Mouse (Mus musculus): ENCODE measurements around the gene Rpl32.

Rpl32 gene

DNA sequence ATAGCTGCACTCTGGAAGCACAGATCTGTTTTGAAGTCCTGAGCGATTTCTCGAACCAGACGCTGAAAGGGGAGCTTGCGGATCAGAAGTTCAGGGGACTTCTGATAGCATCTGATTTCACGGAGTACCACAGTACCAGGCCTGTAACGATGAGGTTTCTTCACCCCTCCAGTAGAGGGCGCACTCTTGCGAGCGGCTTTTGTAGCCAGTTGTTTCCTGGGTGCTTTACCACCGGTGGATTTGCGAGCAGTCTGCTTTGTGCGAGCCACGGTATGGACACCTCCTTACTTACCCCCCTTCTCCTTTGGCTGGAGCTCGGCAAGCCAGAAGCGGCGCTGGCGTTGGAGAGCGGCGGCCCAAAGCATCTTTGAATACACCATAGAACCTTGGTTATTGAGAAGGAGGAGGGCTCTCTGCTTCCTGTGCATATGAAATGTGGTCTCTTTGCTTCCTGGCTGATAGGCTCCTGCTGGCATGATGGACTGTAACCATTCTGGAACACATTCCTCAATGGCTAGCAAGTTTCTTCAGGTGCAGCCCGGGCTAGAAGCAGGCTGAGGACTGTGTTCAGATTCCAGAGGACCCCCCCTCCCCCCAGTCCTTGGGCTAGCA, 38.4 kb downstream of the Rpl32 start:
- DNase-seq (ENCODE audit: low read depth in 2 of 2, low spot score in 2 of 2), result no peak

DNA sequence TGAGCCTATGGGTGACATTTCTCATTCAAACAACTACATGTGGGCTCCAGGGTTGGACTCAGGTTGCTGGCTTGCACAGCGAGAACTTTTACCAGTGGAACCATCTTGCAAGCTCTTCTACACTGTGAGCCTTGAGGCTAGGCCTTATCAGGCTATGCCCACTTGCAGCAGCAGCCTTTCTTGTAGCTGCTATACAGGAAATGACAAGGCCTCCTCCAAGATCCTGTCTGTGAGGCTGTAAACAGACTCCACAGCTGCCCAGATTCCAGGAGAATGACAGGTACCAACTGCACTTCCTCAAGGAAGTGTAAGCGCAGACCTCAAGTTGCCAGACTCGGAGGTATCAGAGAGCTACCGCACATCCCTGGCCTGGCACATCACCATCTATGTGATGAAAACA, 40.3 kb downstream of the Rpl32 start:
- DNase-seq (ENCODE audit: low read depth in 2 of 2, low spot score in 2 of 2), result no peak

DNA sequence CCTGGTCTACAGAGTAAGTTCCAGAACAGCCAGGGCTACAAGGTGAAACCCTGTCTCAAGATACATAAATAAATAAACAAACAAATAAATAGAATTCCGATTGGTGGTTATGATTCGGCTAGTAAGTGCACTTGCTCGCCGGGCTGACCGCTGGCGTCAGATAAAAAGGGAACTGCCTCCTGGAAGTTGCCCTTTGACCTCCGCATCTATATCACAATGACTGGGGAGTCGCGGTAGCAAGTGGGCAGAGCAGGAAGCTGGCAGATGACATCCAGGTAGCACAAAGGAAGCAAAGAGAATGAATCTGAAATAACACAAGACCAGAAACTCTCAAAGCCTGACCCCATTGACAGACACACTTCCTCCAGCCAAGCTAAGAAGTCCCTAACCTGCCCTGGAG, 41.2 kb downstream of the Rpl32 start:
- no peak for DNase-seq (ENCODE audit: low read depth in 2 of 2, low spot score in 2 of 2)

DNA sequence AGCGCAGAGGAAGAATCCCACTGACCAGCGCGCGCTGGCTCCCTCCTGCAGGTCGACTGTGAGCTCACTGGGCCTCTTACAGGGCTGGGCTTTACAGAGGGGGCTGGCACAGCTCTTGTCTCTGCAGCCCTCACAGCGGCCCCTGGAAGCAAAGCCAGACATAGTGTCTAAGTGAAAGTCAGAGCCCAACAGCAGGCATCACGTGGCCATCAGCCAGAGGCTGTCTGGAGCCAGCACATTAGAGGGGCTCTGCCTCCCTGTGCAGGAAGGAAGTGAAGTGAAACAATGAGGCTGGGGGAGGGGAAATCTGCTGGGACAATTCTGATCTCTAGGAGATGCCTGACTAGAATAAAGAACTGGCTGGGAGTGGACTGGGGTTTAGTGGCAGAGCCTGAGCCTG, 44.4 kb downstream of the Rpl32 start:
- DNase-seq (ENCODE audit: low read depth in 2 of 2, low spot score in 2 of 2), result peak in 1 of 2 experiments; percentile 21

DNA sequence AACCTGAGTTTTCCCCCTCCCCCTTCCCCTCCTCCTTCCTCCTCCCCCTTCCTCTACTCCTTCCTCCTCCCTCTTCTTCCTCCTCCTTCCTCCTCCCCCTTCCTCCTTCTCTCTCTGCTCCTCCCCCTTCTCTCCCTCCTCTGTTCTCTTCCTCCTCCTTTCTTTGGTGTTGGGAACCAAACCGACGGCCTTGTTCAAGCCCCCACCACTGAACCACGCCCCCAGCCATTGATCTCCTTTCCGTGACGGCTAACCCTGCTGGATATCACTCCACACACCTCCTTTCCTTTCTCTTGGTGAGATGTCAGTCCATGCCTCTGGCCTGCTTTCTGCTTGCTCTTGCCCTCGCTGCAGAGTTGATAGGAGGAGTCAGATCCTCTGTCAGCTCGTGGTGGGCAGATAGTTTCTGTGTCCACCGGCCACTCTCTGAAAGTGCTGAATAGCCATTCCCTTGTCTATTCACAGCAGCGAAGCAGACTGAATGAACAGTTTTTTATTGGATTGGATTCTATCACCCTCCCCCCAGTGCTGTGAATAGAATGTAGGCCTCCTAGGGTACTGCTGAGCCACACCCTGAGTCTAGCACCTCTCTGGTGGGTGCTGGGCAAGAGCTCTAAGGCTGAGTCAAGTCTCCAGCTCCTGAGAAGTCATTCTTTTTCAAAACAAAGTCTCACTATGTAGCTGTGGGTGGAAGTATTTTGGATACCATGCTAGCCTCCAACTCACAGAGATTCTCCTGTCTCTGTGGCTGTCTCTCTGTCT, 46.4 kb downstream of the Rpl32 start, which contains the start of gene Tmem40:
Gene Tmem40, minus strand, starts transcription at position 416 of the 762 bp plus-strand sequence.
- no peak for DNase-seq (ENCODE audit: low read depth in 2 of 2, low spot score in 2 of 2)

DNA sequence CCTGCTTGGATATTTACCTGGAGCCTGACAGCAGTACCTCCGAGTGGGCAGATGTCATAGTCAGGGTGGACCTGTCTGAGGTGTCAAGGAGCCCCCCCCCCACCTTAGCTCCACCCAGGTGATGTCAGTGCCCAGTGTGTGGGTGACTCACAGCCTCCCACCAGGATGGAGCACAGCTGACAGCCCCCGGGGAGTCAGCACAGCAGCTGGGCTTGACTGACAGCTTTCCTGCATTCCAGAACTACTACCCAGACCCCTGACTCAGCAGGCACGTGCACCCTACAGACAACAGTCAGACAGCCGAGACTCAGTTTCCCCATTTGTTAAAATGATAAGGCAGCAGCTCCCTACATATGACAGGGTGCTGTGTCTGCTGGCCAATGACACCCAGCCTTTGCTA, 47.6 kb downstream of the Rpl32 start:
- DNase-seq (ENCODE audit: low read depth in 2 of 2, low spot score in 2 of 2), result no peak

DNA sequence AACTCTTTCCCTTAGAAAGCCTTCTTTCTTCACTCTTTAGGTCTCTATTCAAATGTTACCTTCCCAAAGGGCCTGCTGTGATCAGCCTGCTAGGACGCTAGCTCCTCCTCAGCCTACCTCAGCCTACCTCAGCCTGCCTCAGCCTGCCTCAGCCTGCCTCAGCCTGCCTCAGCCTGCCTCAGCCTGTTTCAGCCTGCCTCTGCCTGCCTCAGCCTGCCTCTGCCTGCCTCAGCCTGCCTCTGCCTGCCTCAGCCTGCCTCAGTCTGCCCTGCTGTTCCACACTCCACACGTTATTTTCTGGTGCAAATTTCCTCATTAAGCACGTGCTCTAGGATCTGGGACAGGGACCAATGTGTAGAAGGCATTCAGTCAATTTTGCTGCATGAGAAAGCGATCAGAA, 48.4 kb downstream of the Rpl32 start:
- DNase-seq (ENCODE audit: low read depth in 2 of 2, low spot score in 2 of 2), result no peak

DNA sequence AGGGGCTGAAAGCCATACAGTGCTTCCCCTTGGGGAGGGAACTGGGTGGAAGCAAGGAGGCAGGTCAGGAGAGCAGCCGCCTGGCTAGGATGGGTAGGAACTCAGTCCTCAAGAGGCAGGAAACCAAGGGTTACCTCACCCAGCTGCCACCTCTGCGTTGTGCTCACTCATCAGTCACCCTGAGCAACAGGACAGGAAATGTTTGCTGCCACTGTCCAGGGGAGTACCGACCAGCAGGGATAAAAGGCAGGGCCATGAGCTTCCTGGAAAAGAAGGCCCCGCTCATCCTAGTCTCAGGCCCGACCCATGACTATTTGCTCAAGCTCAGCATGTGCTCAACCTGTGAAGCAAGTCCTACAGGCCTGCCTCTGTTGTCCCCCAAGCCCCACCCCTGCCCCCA, 49.1 kb downstream of the Rpl32 start:
- DNase-seq (ENCODE audit: low read depth in 2 of 2, low spot score in 2 of 2), result no peak

DNA sequence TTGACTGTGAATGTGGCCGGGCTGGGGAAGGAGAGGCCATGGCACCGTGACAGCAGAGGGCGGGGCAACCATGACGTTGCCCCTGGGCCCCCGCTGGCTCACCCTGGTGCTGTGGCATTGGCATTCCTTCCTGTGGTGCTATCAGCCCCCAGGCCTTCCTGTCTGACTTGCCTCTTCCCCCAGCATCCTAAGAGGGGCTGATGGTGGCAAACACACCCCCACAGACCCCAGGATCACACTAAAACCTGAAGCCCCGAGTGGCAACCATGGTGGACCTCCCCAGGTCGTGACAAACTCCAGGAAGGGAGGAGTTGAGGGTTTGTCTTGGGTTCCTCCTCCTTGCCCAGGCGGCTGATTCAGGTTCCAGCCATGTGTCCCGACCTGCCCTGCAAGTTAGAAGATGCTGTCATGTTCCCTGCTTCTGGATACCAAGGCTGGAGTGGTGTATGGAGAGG, 49.5 kb downstream of the Rpl32 start:
- no peak for DNase-seq (ENCODE audit: low read depth in 2 of 2, low spot score in 2 of 2)

DNA sequence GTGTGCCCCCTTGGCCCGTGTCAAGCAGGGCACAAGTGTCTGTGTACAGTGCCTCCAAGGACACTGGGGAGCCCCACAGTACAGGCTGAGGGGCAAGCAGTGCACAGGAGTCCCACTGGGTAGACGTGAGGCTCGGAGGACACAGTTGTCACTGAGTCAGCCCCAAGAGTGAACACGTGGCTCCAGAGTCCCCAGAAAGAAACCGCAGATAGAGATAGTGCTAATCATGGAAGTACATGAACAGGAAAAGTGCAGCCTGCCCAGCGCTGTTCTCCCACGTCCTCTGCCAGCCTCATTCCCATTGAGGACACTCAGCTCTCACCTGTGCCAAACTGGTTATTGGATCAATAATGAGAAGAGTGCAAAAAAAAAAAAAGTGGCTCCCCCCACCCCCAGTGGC, 53.0 kb downstream of the Rpl32 start:
- DNase-seq (ENCODE audit: low read depth in 2 of 2, low spot score in 2 of 2), result no peak
